Mouse (Mus musculus) embryonic facial prominence, embryonic 12.5 days (tissue): ENCODE results near the gene Ruvbl2. TPM values are rescaled to one million over a fixed set of nuclear protein-coding genes. Genes with fewer than 3 reads are reported as not detected.

Source experiments
- ATAC-seq: fragments of 200-750 bp; cut with Nextera tagmentation; 2 replicates; pipeline ENCODE4 v1.8.0; 2017; ENCODE audit not compliant: insufficient number of reproducible peaks, insufficient read depth, low FRiP score, low TSS enrichment
- H3K27ac ChIP-seq: fragments of 300-500 bp; sonication (generic); 2 replicates; pipeline ENCODE4 v1.5.1; 2016; ENCODE audit warnings: mild to moderate bottlenecking
- H3K27me3 ChIP-seq: fragments of 300-500 bp; sonication (generic); 2 replicates; pipeline ENCODE4 v1.6.1; 2016; ENCODE audit warnings: mild to moderate bottlenecking, moderate library complexity
- H3K36me3 ChIP-seq: fragments of 300-500 bp; sonication (generic); 2 replicates; pipeline ENCODE4 v1.6.1; 2016; ENCODE audit warnings: mild to moderate bottlenecking
- H3K4me1 ChIP-seq: fragments of 300-500 bp; sonication (generic); 2 replicates; pipeline ENCODE4 v1.6.1; 2016
- H3K4me2 ChIP-seq: fragments of 300-500 bp; sonication (generic); replicated peaks from 2 replicates; pipeline ENCODE4 v1.6.1; 2016; ENCODE audit warnings: mild to moderate bottlenecking, moderate library complexity
- H3K4me3 ChIP-seq: fragments of 300-500 bp; sonication (generic); 2 replicates; pipeline ENCODE4 v1.5.1; 2016; ENCODE audit warnings: mild to moderate bottlenecking
- H3K9ac ChIP-seq: fragments of 300-500 bp; sonication (generic); 2 replicates; pipeline ENCODE4 v1.6.1; 2016; ENCODE audit warnings: mild to moderate bottlenecking, moderate library complexity
- H3K9me3 ChIP-seq: fragments of 300-500 bp; sonication (generic); 2 replicates; pipeline ENCODE4 v1.6.1; 2016; ENCODE audit warnings: mild to moderate bottlenecking, moderate library complexity
- WGBS: fragments of 180-500 bp; shearing (Covaris S2); methylation state at CpG from one replicate; pipeline ENCODE4 v1.1.7; 2016; 5-methylcytosine and 5-hydroxymethylcytosine counted together
- microRNA-seq: library from miRNA; unstranded; fragments of <30 nt; microRNA quantifications from one replicate; pipeline ENCODE4, GENCODE M21; 2017
- polyA plus RNA-seq: library from polyadenylated mRNA; unstranded; fragments of >200 nt; fragmentation: Nextera tagmentation; extraction: Ambion mirVana; gene quantifications from 2 replicates; pipeline ENCODE4 v1.2.1, GENCODE M21; 2016

Ruvbl2 gene
- polyA plus RNA-seq, 1 experiment from 2014 or later = 151 TPM

- Histone ChIP-seq H3K4me1 (peaks cover 16% of the 10 kb centered on the region), H3K27ac (no peak overlapping the region), H3K9ac (no peak overlapping the region), H3K4me2 (no peak overlapping the region), H3K4me3 (no peak overlapping the region), H3K27me3 (peaks cover 9% of the 10 kb centered on the region), H3K36me3 (peaks cover 65% of the 10 kb centered on the region), H3K9me3 (no peaks in the 10 kb centered on the region)
- ATAC-seq = no peak
- 94% methylated on average over 8 of the region's 8 CpGs for WGBS
These were observed 63.3 kb downstream of the Ruvbl2 start for GRCm38 (mm10) chr7:45374620-45375019.

GRCm38 (mm10) chr7:45372371-45372770, 65.5 kb downstream of the Ruvbl2 start:
- no peaks in the 10 kb centered on the region for H3K9me3 ChIP-seq
- H3K4me2 ChIP-seq = no peak overlapping the region
- WGBS = 83% methylated on average over 5 of the region's 5 CpGs
- no peak overlapping the region for H3K9ac ChIP-seq
- H3K4me1 ChIP-seq = peaks cover 21% of the 10 kb centered on the region
- peaks cover 28% of the 10 kb centered on the region for H3K27me3 ChIP-seq
- no peak overlapping the region for H3K27ac ChIP-seq
- no peak overlapping the region for H3K4me3 ChIP-seq
- no peak for ATAC-seq
- H3K36me3 ChIP-seq = peaks cover 43% of the 10 kb centered on the region

Small RNA genes lying within 50 kb of the gene (microRNA-seq; reads per million reads assigned to microRNA genes)
- not detected for gene Gm22133

Other genes starting within 250 kb of the Ruvbl2 start
- gene Ccdc155, start 233.2 kb downstream of the Ruvbl2 start, polyA plus RNA-seq = 0.94 and 1.7 TPM in 2 replicates
- gene Dkkl1, start 225.9 kb downstream of the Ruvbl2 start, polyA plus RNA-seq = 1.4 and 2.3 TPM in 2 replicates
- gene Tead2, start 222.3 kb downstream of the Ruvbl2 start, polyA plus RNA-seq = 277 and 295 TPM in 2 replicates
- gene Cd37, start 199.0 kb downstream of the Ruvbl2 start, polyA plus RNA-seq = 2.3 TPM in 2 replicates
- gene Slc6a16, start 197.0 kb downstream of the Ruvbl2 start, polyA plus RNA-seq = 0.22 TPM in 1 of 2 replicates, not detected in the other
- not detected in 2 replicates for gene Slc6a21, start 160.6 kb downstream of the Ruvbl2 start, polyA plus RNA-seq
- 16.1 and 18.5 TPM in 2 replicates for gene Trpm4, start 104.3 kb downstream of the Ruvbl2 start, polyA plus RNA-seq
- 0.81 and 1.5 TPM in 2 replicates for gene Hrc, start 102.8 kb downstream of the Ruvbl2 start, polyA plus RNA-seq
- 8.8 and 9.2 TPM in 2 replicates for gene Ppfia3, start 71.1 kb downstream of the Ruvbl2 start, polyA plus RNA-seq
- 1.2 and 1.9 TPM in 2 replicates for gene Lin7b, start 67.5 kb downstream of the Ruvbl2 start, polyA plus RNA-seq
- gene Snrnp70, start 42.4 kb downstream of the Ruvbl2 start, polyA plus RNA-seq = 323 and 338 TPM in 2 replicates
- 0.10 TPM in 1 of 2 replicates, not detected in the other for gene Kcna7, start 32.4 kb downstream of the Ruvbl2 start, polyA plus RNA-seq
- 5.2 and 5.6 TPM in 2 replicates for gene Ntf5, start 24.4 kb downstream of the Ruvbl2 start, polyA plus RNA-seq
- 0.33 and 0.71 TPM in 2 replicates for gene Lhb, start 17.3 kb downstream of the Ruvbl2 start, polyA plus RNA-seq
- gene Gys1, start 3.3 kb downstream of the Ruvbl2 start, polyA plus RNA-seq = 43.2 and 45.4 TPM in 2 replicates
- gene Ftl1, start 21.8 kb upstream of the Ruvbl2 start, polyA plus RNA-seq = 5,211 and 5,392 TPM in 2 replicates
- gene Bax, start 28.8 kb upstream of the Ruvbl2 start, polyA plus RNA-seq = 220 and 224 TPM in 2 replicates
- gene Tulp2, start 43.8 kb upstream of the Ruvbl2 start, polyA plus RNA-seq = 0.92 and 1.2 TPM in 2 replicates
- gene Gm45808, start 48.7 kb upstream of the Ruvbl2 start, polyA plus RNA-seq = not detected in 2 replicates
- 3.0 and 3.7 TPM in 2 replicates for gene Dhdh, start 50.7 kb upstream of the Ruvbl2 start, polyA plus RNA-seq
- gene Nucb1, start 72.3 kb upstream of the Ruvbl2 start, polyA plus RNA-seq = 161 and 172 TPM in 2 replicates
- 24.1 and 25.6 TPM in 2 replicates for gene Ppp1r15a, start 88.2 kb upstream of the Ruvbl2 start, polyA plus RNA-seq
- gene Plekha4, start 88.2 kb upstream of the Ruvbl2 start, polyA plus RNA-seq = 3.0 and 3.2 TPM in 2 replicates
- 0.56 and 1.5 TPM in 2 replicates for gene Hsd17b14, start 116.8 kb upstream of the Ruvbl2 start, polyA plus RNA-seq
- 49.9 and 59.3 TPM in 2 replicates for gene Bcat2, start 132.1 kb upstream of the Ruvbl2 start, polyA plus RNA-seq
- 0.17 TPM in 1 of 2 replicates, not detected in the other for gene Fgf21, start 177.4 kb upstream of the Ruvbl2 start, polyA plus RNA-seq
- gene Fut1, start 179.2 kb upstream of the Ruvbl2 start, polyA plus RNA-seq = 0.56 and 0.61 TPM in 2 replicates
- 0.10 and 0.23 TPM in 2 replicates for gene Izumo1, start 183.7 kb upstream of the Ruvbl2 start, polyA plus RNA-seq
- gene Rasip1, start 189.4 kb upstream of the Ruvbl2 start, polyA plus RNA-seq = 16.4 and 16.8 TPM in 2 replicates
- 4.0 and 5.4 TPM in 2 replicates for gene Mamstr, start 201.9 kb upstream of the Ruvbl2 start, polyA plus RNA-seq
- gene Fut2, start 228.3 kb upstream of the Ruvbl2 start, polyA plus RNA-seq = 0.27 and 0.51 TPM in 2 replicates
- gene Ntn5, start 245.9 kb upstream of the Ruvbl2 start, polyA plus RNA-seq = 0.67 and 0.73 TPM in 2 replicates